Mouse (Mus musculus): Measurements from ENCODE around the gene Cwc22.

Gene Cwc22

DNA sequence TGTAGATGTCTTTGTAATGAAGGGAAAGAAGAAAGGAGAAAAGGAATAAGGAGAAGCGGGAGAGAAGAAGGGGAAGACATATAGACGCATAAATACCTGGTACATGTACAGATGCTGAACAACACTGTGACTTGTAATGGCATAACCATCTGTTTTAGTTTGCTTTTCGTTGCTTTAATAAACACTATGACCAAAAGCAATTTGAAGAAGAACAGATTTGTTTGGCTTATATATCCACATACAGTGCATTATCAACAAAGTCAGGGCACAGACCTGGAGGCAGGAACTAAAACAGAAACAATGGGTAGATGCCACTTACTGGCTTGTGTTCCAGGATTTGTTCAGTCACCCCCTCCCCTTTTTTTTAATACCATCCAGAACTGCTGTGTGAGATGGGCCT, 24.4 kb upstream of the Cwc22 start:
- DNase-seq (ENCODE audit: low spot score in 2 of 2), result no peak

DNA sequence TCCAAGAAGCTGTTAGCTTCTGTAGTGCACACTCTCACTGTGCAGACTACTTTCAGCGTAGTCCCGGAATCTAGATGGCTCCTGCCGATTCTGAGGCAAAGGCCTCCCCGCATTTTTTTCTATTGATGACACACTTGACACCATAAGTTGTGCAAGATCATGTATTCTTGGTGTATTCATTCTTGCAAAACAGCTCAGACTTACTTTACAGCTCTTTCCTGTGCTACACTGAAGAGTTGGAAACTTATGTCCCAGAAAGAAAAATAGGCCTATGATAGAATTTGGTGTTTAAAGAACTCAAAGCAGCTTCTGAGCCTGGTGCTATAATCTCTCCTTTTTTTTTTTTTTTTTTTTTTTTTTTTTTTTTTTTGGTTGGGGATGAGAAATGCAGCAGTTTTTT, 23.8 kb upstream of the Cwc22 start:
- no peak for DNase-seq (ENCODE audit: low spot score in 2 of 2)

DNA sequence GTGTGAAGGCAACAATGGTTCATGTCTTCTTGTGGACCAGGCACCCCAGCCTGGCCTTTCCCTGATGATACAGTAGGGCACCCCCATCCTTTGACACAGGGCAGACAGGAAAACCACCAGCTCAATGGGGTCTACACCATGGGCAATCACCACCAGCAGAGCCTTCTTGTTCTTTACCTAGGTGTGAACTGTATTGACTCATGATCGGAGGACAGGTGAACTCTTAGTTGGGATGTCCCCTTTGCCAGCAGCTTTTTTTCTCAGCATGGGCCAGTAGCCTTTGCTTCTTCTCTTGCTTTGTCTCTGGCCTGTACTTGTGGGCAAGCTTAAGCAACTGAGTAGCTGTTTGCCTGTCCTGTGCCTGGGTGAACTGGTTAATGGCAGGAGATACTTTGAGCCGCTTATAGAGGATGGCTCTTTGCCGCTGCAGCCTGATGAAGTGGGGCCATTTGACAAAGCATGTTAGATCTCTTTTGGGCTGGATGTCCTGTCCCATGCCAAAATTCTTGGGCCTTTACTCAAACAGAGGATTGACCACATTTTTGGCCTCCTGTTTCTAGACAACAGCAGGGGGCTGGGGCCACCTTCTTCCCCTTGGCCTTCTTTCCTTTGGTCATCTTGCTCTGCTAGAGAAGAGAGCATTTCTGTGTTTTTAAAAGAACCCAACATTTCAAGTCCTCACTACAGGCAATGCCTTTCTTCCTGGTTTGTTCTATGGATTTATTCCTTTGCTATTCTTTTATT, 16.4 kb upstream of the Cwc22 start:
- no peak for DNase-seq (ENCODE audit: low spot score in 2 of 2)

DNA sequence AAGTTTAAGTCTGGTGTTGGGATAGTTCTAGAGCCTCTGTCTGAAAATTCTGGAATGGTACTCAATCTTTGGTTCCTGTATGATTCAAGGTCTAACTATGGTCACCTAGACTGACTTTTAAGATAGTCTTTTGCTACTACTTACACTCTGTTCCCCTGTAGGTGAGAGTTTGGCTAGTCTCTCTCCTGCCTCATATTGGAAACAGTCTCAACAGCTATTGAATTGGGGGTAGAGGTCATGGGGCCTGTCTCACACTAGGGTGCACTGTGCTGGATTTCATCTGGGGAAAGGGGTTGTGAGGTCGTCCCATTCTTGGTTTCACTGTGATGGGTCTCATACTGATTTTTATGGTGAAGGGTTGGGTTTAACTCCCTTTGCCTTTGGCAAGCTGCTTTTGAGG, 15.1 kb upstream of the Cwc22 start:
- no peak for DNase-seq (ENCODE audit: low spot score in 2 of 2)

DNA sequence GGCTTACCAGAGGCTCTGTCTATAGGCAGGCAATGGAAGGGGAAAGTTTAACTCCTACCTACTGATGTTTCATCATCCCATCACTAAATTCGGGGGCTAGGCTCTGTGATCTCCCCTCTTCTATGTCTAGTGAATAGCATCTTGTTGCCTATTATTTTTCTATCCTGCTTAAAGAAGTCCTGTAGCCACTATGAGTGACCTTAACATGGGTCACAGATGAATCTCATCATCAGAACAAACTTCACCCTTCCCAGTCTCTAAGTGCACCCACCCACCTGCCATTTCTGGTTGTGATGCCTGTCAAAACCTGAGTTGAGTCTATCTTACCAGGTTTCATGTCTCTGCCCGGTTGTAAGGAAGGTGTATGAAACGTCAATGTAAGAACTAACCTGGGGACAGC, 14.5 kb upstream of the Cwc22 start:
- no peak for DNase-seq (ENCODE audit: low spot score in 2 of 2)

DNA sequence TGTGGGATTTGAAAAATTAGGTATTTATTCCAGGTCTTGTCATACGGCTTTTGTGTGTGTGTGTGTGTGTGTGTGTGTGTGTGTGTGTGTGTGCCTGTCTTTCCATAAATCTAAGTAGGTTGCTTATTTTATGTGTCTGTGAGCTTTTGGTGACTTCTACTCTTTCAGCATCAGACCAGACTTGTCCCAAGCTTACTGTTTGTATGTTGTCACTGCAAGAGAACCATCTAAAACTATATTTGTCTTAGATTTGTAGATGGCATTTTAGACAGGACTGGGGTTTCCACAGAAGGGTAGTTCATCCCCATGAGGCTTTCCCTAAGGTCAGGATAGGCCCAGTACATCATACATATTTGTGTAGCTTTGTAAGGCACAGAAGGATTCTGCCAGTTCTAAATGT, 13.2 kb upstream of the Cwc22 start:
- DNase-seq (ENCODE audit: low spot score in 2 of 2), result no peak

DNA sequence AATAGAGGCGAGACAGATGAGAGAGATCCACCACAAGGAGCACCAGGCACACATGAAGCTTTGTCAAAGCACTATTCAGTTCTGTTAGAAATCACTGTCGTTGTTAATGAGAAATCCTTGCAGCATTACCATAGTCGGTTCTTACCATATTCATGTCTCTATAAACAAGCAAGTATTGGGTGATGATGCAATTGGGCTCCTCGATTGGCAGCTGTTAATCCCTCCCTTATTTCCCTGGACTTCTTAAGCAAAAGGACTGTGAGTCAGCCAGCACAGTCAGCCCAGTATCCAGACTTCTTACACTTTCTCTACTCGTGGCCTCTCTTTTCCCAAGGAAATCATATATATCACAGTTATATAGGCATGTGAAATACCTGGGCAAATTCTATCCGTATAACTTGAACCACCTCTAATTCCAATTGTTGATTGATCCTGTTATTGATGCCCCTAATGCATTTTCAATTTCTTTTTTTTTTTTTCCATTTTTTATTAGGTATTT, 5.3 kb upstream of the Cwc22 start:
- no peak for DNase-seq (ENCODE audit: low spot score in 2 of 2)

DNA sequence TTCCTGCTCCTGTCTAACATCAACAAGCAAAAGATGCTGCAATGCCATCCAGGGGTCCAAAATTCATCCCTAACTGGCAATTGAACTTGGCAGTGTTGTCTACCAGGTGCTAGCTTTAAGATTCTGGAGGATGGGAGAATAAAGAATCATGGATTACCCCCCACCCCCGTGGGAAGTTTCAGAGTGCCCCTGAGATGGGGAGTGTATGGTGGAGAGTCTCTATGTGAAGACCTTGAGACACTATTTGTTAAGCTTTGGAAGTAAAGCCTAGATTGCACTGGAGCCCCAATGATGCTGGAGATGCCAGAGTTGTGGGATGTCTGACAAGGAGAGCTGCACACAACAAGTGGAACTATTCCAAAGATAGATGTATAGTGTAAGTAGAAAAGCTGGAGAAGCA, 3.9 kb upstream of the Cwc22 start:
- no peak for DNase-seq (ENCODE audit: low spot score in 2 of 2)

DNA sequence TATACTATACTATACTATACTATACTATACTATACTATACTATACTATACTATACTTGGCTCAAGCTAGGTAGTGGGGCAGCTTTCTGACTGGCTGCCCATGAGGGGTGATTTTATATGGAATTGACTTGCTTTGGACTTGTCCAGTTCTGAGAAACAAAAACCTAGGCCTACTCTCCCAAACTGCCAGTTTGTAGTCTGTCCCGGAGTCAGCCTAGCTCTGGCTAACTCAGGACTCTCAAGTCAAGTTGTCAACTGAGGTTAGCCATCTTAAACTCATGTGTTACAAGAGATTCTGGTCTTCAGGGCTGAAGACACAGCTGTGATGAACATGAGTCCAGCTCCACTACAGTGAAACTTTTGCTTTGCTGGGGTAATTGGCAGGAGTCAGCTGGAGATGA, 3.3 kb upstream of the Cwc22 start:
- DNase-seq (ENCODE audit: low spot score in 2 of 2), result no peak

DNA sequence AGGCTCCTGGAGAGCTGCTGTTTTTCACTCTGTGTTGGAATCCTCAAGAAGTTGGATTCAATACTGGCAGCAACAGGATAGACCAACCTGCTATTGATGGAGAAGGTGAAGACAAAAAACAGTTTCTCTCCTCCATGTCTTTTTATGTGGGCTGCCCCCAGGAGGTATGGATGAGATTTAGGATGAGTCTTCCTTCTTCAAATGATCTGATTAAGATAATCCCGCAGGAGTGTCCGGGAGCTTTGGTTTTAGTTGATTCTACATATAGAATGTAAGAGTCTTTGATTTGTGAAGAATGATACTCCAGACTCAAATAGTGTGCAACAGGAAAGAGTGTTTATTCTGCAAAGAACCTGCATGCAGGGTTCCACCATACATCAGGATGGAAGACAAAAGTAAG, 2.7 kb upstream of the Cwc22 start:
- DNase-seq (ENCODE audit: low spot score in 2 of 2), result no peak

DNA sequence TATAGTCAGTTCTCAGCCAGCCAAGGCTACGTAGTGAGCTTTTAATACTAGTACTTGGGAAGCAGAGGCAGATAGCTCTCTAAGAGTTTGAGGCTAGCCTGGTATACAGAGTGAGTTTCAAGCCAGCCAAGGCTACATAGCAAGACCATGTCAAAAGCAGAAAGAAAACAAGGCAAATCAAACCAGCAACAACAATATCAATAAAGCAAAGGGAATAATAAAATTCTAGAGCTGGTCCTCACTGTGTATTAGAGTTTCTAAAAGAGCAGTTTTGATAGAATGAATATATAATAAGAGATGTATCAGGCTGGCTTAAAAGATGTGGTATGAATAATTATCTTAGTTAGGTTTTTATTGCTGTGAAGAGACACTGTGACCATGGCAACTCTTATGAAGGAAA, 2.0 kb upstream of the Cwc22 start:
- no peak for DNase-seq (ENCODE audit: low spot score in 2 of 2)

DNA sequence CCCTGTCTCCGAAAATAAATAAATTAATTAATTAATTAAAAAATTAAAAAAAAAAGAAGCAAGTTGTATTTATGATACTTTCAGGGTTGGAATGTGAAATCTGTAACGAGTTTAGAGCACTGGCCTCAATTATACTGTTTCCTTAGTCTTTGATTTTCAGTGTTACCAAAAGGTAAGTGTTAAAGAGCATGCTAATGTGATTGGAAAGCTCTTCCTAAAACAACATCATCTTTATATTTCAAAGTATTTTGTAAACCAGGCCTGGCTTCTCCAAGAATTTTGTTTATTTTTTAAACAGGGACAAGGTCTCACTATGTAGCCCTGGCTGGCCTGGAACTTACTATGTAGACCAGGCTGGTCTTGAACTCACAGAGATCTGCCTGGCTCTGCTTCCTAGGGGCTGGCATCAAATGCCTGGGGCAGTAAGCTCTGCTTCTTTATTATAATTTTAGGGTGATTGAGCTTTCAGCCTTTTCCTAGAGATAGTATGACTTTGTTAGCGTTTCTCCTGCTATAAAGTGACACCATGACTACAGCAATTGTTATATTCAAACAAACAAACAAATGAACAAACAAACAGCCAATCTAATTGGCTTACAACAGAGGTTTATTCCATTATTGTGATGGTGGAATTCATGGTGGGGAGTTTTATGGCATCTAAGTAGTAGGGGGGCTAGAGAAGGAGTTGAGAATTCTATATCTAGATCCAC, 1.1 kb upstream of the Cwc22 start:
- DNase-seq (ENCODE audit: low spot score in 2 of 2), result no peak

DNA sequence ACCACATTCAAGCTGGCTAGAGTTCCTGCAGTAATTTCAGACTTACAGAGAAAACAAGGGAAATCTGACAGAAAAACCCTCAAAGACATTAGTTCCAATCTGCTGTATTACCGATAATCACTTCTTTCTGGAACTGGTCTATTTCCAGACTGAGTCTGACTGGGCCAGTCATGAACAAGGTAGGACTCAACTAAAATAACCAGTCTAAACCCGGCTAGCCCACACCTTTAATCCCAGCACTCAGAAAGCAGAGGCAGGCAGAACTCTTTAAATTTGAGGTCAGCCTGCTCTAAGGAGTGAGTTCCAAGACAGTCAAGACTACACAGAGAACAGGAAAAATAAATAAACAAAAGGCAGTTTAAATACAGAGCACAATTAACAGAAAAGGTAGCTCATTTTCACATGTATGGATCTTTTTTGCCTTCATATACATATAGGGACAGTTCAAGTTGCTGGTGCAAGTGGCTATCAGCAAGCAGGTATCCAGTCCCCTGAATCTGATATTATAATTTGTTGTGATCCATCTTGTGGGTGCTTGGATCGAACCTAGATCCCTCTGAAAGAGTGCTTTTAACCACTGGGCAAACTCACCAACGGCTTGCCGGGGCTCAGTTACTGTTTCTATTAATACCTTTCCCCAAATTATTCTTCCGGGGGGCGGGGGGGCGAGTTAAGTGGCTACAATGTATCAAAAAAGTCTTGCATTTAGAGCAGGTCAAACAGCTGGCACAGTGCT, 1.1 kb downstream of the Cwc22 start:
- no peak for DNase-seq (ENCODE audit: low spot score in 2 of 2)

DNA sequence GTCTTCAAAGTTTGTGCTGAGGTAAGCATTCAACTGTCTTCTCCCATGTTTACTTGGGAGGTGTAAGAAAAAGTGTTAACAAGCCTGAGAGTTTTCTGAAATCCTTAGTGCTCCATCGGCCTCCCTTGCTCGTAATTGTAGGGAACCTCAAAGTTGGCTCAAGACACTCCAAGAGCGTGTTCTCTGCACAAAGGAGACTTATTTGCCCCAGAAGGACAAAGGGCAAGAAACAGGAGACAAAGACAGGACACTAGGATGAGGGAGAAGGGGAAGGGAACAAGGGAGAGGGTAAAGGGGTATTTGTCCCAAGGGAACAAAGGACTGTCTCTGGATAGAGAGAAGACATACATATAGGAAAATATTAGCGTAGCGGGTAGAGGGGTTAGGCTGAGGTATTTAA, 1.9 kb downstream of the Cwc22 start:
- DNase-seq (ENCODE audit: low spot score in 2 of 2), result no peak

DNA sequence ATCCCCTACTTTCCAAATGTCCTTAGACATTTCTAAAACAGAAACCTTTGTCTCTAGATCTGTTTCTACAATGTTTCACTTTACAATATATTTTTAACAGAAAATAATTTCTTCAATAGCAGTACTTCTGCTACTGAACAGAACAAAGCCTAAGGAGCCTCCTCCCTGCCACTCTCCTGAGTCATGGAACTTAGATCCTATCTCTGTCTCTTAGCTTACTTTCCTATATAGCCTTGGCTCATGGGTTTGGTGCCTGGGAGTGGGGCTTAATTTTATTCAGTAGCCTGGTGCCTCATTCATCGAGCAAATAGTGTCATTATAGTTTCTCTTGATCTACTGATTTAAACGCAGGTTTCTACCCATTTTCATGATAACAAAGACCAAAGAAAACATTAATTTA, 4.2 kb downstream of the Cwc22 start:
- DNase-seq (ENCODE audit: low spot score in 2 of 2), result no peak

DNA sequence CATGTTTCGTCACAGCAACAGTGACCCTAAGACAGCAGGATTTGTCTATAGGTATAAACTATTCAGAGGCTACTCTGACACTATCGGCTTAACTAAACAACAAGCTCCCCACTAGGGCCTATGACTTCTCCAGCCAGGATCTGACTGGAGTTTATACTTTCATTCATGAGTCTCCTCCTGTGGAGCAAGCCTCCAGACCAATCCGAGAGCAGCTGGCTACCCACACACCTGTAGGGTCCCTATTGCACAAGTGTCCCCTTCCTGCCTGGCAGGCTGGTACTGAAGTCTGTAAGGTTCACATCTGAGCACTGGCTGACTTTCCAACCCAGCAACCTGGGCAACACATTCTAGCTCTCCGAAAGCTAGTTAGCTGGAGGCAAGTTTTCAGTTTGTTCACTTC, 7.9 kb downstream of the Cwc22 start:
- no peak for DNase-seq (ENCODE audit: low spot score in 2 of 2)

DNA sequence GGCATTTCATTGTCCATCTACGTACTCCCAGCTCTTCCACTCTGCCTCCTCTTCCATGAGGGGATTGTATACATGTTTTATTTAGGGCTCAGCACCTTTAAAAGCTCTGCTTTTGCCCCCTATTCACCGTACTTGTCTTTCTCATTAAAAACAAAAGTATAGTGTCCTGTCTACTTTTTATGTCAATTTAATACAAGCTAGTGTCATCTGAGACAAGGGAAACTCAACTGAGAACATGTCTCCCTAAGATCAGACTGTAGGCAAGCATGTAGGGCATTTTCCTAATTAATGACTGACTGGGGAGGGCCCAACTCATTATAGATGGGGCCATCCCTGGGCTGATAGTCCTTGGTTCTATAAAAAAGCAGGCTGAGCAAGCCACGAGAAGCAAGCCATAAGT, 8.4 kb downstream of the Cwc22 start:
- DNase-seq (ENCODE audit: low spot score in 2 of 2), result no peak

DNA sequence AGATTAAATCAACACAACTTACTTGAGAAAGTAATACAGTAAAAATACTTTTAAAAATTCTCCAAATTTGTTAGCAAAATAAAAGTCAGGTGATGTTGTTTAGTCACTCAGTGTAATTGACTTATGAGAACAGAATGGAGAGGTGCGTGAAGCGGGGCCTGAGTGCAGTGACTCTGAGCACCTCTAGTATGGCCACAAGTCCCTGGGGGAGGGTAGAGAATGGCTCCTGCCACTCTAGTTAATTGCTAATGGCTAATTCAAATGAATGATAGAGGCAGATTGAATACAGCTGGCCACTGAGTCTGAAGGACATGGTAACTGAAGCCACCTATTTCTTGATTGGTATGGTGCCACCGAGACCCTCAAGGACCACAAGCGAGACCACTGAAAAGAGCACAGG, 12.0 kb downstream of the Cwc22 start:
- DNase-seq (ENCODE audit: low spot score in 2 of 2), result no peak

DNA sequence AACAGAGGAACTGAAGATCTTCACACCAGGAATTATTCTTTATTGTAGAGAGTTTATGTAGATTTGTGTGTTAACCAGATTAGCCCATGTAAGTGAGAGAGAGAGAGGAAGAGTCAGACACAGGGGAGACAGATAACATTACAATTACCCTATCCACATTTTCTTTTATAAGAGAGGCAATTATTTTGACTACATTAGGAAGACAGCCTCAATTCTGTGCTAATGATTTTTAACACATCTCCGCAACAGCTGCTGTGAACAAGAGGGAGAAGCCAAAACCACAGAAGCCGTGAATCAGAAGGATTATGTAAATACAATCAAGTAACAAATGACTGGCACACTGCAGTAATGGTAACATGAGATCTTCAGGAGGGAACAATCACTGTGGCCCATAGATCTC, 12.5 kb downstream of the Cwc22 start:
- no peak for DNase-seq (ENCODE audit: low spot score in 2 of 2)

DNA sequence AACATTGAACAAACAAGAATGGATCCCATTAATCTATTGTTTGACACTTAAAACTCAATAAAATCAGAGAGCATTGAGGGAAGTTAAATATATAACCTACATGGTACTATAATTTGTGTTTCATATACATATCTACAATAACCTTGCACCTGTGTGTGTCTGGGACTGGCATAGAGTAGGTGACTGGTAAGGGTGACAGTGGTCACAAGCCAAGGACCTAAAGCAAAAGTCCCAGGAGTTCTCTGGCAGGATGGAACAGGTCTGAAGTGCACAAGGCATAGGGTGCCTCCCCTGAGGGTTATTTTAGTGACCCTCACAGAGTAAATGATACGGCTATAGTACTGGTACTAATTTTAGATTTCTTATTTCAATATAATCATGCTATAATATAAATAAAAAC, 14.2 kb downstream of the Cwc22 start:
- DNase-seq (ENCODE audit: low spot score in 2 of 2), result no peak

DNA sequence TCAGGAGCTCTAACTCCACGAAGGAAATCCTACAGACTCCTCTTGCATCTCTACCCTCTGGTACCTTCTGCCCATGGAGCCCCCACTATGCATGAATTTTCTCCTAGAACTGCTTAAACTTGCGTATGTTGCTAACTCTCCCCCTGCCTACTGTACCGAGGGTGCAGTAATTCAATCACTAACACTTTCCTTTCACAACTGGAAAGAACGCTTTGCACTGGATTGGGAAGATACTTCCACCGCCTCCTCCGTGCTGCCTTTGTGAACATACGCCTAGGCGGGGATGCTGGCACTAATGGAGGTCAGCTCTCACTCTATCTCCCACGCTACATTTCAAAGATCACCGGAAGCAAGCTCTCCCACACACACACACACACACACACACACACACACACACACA, 17.8 kb downstream of the Cwc22 start:
- no peak for DNase-seq (ENCODE audit: low spot score in 2 of 2)

DNA sequence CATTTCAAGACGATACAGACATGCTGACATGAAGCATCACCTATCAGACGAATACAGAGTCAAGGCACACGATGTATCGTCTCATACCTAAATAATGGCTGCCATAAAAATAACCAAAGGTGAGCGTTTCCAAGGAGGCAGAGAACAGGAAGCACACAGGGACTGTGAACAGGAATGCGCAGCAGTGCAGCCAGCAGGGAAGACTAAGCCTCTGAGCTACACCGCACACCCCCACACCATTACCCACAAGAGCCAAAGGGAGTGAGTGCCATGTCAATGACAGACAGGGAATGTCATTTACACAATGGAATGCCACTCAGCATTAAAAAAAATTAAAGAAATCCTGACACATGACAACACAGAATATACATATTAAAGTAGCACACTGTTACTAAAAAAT, 19.7 kb downstream of the Cwc22 start:
- DNase-seq (ENCODE audit: low spot score in 2 of 2), result no peak

DNA sequence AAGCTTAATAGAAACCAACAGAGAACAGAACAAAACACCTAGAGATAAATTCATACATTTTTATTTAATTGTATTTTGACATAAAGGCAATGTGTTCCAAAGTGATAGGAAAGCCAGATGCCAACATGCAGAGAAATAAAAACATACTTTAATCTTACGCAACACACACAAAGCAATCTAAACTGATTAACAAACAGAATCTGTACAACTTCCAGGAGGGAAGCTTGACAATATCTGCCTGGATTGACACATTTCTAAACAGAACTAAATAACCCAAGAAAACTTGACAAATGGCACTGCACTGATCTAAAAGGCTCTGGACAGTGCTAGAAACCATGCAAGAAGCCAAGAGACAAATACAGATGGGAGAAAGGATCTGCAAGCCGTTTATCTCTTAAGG, 20.2 kb downstream of the Cwc22 start:
- no peak for DNase-seq (ENCODE audit: low spot score in 2 of 2)
